Mouse (Mus musculus): ENCODE data around the gene Bbip1.
"Not testable (repeated sequence)": the region's sequence is repeated elsewhere in the genome, so short reads cannot be mapped to it uniquely, and the experiment has no call there.

The Bbip1 gene

GRCm38 (mm10) chr19:53943802-53944785 is at the start of gene Bbip1, which contains the start of gene Shoc2:
Gene Bbip1 (minus strand): TSS chr19:53944627.
Gene Shoc2 (plus strand): TSS chr19:53944306.
- DNase-seq (ENCODE audit: low spot score) = peak; percentile 97

- DNase-seq (ENCODE audit: low spot score) = no peak
These were observed 49.4 kb upstream of the Bbip1 start for GRCm38 (mm10) chr19:53993860-53994259.

- DNase-seq (ENCODE audit: low spot score) = no peak
These were observed 46.1 kb upstream of the Bbip1 start for GRCm38 (mm10) chr19:53990538-53990937.

- DNase-seq (ENCODE audit: low spot score) = no peak
These were observed 40.2 kb upstream of the Bbip1 start for GRCm38 (mm10) chr19:53984628-53985027.

- no peak for DNase-seq (ENCODE audit: low spot score)
These were observed 38.9 kb upstream of the Bbip1 start for GRCm38 (mm10) chr19:53983336-53983735.

GRCm38 (mm10) chr19:53982041-53982440 is 37.6 kb upstream of the Bbip1 start:
- DNase-seq (ENCODE audit: low spot score) = no peak

GRCm38 (mm10) chr19:53973656-53974055 is 29.2 kb upstream of the Bbip1 start:
- DNase-seq (ENCODE audit: low spot score) = no peak

- DNase-seq (ENCODE audit: low spot score) = no peak
These were observed 27.5 kb upstream of the Bbip1 start for GRCm38 (mm10) chr19:53971938-53972337.

- DNase-seq (ENCODE audit: low spot score) = no peak
These were observed 24.8 kb upstream of the Bbip1 start for GRCm38 (mm10) chr19:53969226-53969625.

- DNase-seq (ENCODE audit: low spot score) = no peak
These were observed 20.6 kb upstream of the Bbip1 start for GRCm38 (mm10) chr19:53964910-53965633.

- not testable (repeated sequence) for DNase-seq (ENCODE audit: low spot score)
These were observed 19.9 kb upstream of the Bbip1 start for GRCm38 (mm10) chr19:53964347-53964746.

GRCm38 (mm10) chr19:53962511-53962910 is 18.1 kb upstream of the Bbip1 start:
- no peak for DNase-seq (ENCODE audit: low spot score)

GRCm38 (mm10) chr19:53957513-53957912 is 13.1 kb upstream of the Bbip1 start:
- no peak for DNase-seq (ENCODE audit: low spot score)

GRCm38 (mm10) chr19:53945171-53946042 is 980 bp upstream of the Bbip1 start:
- peak; percentile 76 for DNase-seq (ENCODE audit: low spot score)

GRCm38 (mm10) chr19:53944786-53945169 is 351 bp upstream of the Bbip1 start:
- no peak for DNase-seq (ENCODE audit: low spot score)

GRCm38 (mm10) chr19:53942342-53942741 is 2.1 kb downstream of the Bbip1 start:
- no peak for DNase-seq (ENCODE audit: low spot score)

- DNase-seq (ENCODE audit: low spot score) = no peak
These were observed 3.3 kb downstream of the Bbip1 start for GRCm38 (mm10) chr19:53941139-53941538.

- DNase-seq (ENCODE audit: low spot score) = no peak
These were observed 5.0 kb downstream of the Bbip1 start for GRCm38 (mm10) chr19:53939467-53939866.

- no peak for DNase-seq (ENCODE audit: low spot score)
These were observed 10.4 kb downstream of the Bbip1 start for GRCm38 (mm10) chr19:53934046-53934445.

GRCm38 (mm10) chr19:53933050-53933449 is 11.4 kb downstream of the Bbip1 start:
- DNase-seq (ENCODE audit: low spot score) = no peak

- DNase-seq (ENCODE audit: low spot score) = no peak
These were observed 15.2 kb downstream of the Bbip1 start for GRCm38 (mm10) chr19:53929218-53929617.

- no peak for DNase-seq (ENCODE audit: low spot score)
These were observed 17.7 kb downstream of the Bbip1 start for GRCm38 (mm10) chr19:53926705-53927104.
